Mouse (Mus musculus) hindbrain, embryonic 13.5 days (tissue): ENCODE measurements at regions not wholly inside any gene's neighbourhood (a gene's known extent, or its start where the extent isn't known, plus 50 kb on each side); places are given as distances from the start of the nearest gene placed in this dataset.

Experiments
- ATAC-seq: fragments of 200-750 bp; cut with Nextera tagmentation; 2 replicates; pipeline ENCODE4 v1.8.0; 2017; ENCODE audit warnings: moderate TSS enrichment; ENCODE audit not compliant: low FRiP score
- H3K27ac ChIP-seq: fragments of 300-500 bp; sonication (generic); 2 replicates; pipeline ENCODE4 v1.5.1; 2015; ENCODE audit warnings: inconsistent platforms, mild to moderate bottlenecking, moderate library complexity
- H3K27me3 ChIP-seq: fragments of 300-500 bp; sonication (generic); 2 replicates; pipeline ENCODE4 v1.6.1; 2015; ENCODE audit warnings: mild to moderate bottlenecking, inconsistent platforms
- H3K36me3 ChIP-seq: fragments of 300-500 bp; sonication (generic); 2 replicates; pipeline ENCODE4 v1.6.1; 2015; ENCODE audit warnings: mild to moderate bottlenecking, inconsistent platforms
- H3K4me1 ChIP-seq: fragments of 300-500 bp; sonication (generic); replicated peaks from 2 replicates; pipeline ENCODE4 v1.6.1; 2015; ENCODE audit warnings: inconsistent platforms
- H3K4me2 ChIP-seq: fragments of 300-500 bp; sonication (generic); 2 replicates; pipeline ENCODE4 v1.6.1; 2015; ENCODE audit warnings: inconsistent platforms, mild to moderate bottlenecking, moderate library complexity
- H3K4me3 ChIP-seq: fragments of 300-500 bp; sonication (generic); 2 replicates; pipeline ENCODE4 v1.5.1; 2015; ENCODE audit warnings: mild to moderate bottlenecking, inconsistent platforms
- H3K9ac ChIP-seq: fragments of 300-500 bp; sonication (generic); 2 replicates; pipeline ENCODE4 v1.6.1; 2015; ENCODE audit warnings: mild to moderate bottlenecking, inconsistent platforms
- H3K9me3 ChIP-seq: fragments of 300-500 bp; sonication (generic); 2 replicates; pipeline ENCODE4 v1.6.1; 2016; ENCODE audit warnings: inconsistent platforms
- WGBS: fragments of 180-500 bp; shearing (Covaris S2); methylation state at CpG from one replicate; pipeline ENCODE4 v1.1.7; 2015; 5-methylcytosine and 5-hydroxymethylcytosine counted together

- H3K27ac ChIP-seq: no peak overlapping the region
- H3K9me3 ChIP-seq: no peaks in the 10 kb centered on the region
- H3K4me2 ChIP-seq: no peak overlapping the region
- H3K4me3 ChIP-seq: no peak overlapping the region
- H3K9ac ChIP-seq: no peak overlapping the region
- H3K4me1 ChIP-seq: no peaks in the 10 kb centered on the region
- no peaks in the 10 kb centered on the region for H3K27me3 ChIP-seq
- WGBS: 85% methylated on average over 4 of the region's 4 CpGs
- no peaks in the 10 kb centered on the region for H3K36me3 ChIP-seq
- no peak for ATAC-seq
These were observed 207.3 kb downstream of the Arl4a start for GRCm38 (mm10) chr12:39830530-39830929.

GRCm38 (mm10) chr12:39822671-39823070 is 215.2 kb downstream of the Arl4a start:
- Histone ChIP-seq H3K9ac (no peak overlapping the region), H3K27me3 (no peaks in the 10 kb centered on the region), H3K27ac (no peak overlapping the region), H3K4me1 (no peaks in the 10 kb centered on the region), H3K4me3 (no peak overlapping the region), H3K9me3 (no peaks in the 10 kb centered on the region), H3K36me3 (no peaks in the 10 kb centered on the region), H3K4me2 (no peak overlapping the region)
- 78% methylated on average over 3 of the region's 3 CpGs for WGBS
- ATAC-seq: no peak

- Histone ChIP-seq H3K9ac (no peak overlapping the region), H3K4me1 (peaks cover 15% of the 10 kb centered on the region), H3K27ac (no peak overlapping the region), H3K36me3 (no peaks in the 10 kb centered on the region), H3K27me3 (no peaks in the 10 kb centered on the region), H3K4me2 (no peak overlapping the region), H3K4me3 (no peak overlapping the region), H3K9me3 (no peaks in the 10 kb centered on the region)
- WGBS: 49% methylated on average over 4 of the region's 4 CpGs
- no peak for ATAC-seq
These were observed 236.3 kb downstream of the Arl4a start for GRCm38 (mm10) chr12:39801536-39801935.

GRCm38 (mm10) chr12:39797843-39798242 is 240.0 kb downstream of the Arl4a start:
- H3K4me2 ChIP-seq: no peak overlapping the region
- no peaks in the 10 kb centered on the region for H3K36me3 ChIP-seq
- no peak overlapping the region for H3K27ac ChIP-seq
- no peak overlapping the region for H3K4me3 ChIP-seq
- no peak overlapping the region for H3K9ac ChIP-seq
- no peaks in the 10 kb centered on the region for H3K27me3 ChIP-seq
- ATAC-seq: no peak
- WGBS: 92% methylated on average over 2 of the region's 2 CpGs
- no peaks in the 10 kb centered on the region for H3K9me3 ChIP-seq
- peaks cover 20% of the 10 kb centered on the region for H3K4me1 ChIP-seq

DNA sequence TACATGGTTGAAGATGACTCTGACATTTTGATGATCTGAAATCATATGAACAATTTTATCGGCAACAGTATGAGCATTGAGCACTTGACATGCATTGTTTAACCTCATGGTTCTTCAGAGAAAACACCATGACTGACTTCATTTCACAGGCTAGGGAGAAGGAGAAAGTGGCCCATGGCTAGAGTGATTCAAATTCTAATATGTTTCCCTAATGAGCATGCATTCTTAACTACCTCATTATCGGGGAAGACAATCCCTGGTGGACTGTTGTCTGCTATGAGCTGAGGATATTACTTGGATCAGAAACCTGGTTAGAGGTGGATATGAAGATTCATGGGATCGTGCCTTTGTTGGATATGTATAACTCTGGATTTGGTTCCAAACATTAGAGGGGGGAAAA is 240.9 kb downstream of the Arl4a start:
- H3K9ac ChIP-seq: no peak overlapping the region
- no peaks in the 10 kb centered on the region for H3K27me3 ChIP-seq
- peaks cover 20% of the 10 kb centered on the region for H3K4me1 ChIP-seq
- H3K9me3 ChIP-seq: no peaks in the 10 kb centered on the region
- no peak overlapping the region for H3K4me3 ChIP-seq
- WGBS: 53% methylated on average over 3 of the region's 3 CpGs
- H3K27ac ChIP-seq: no peak overlapping the region
- no peaks in the 10 kb centered on the region for H3K36me3 ChIP-seq
- H3K4me2 ChIP-seq: no peak overlapping the region
- peak; percentile 57 for ATAC-seq

DNA sequence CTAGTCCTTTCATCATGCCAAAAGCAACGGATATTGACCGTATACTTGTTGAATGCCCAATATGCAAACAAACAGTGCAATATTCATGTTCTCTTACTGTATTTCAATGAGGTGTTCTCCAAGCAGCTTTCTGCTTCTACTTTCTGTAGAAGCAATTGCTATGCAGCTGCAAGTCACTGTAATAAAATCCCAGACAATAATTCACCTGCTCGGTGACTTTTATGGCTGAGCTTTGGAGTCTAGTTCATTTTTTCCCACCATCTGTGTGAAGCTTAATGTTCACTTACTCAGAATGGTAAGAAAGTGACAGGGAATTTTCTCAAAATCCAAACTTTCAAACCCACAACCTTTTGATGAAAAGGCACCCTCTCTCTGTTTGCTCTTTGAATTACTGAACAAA is 252.8 kb downstream of the Arl4a start:
- H3K27me3 ChIP-seq: no peaks in the 10 kb centered on the region
- 81% methylated on average over 3 of the region's 3 CpGs for WGBS
- H3K4me2 ChIP-seq: no peak overlapping the region
- H3K27ac ChIP-seq: no peak overlapping the region
- H3K4me1 ChIP-seq: 0 out of 2 replicates have a peak, but pooled peaks cover 3% of the 10 kb centered on the region
- no peak overlapping the region for H3K9ac ChIP-seq
- H3K9me3 ChIP-seq: no peaks in the 10 kb centered on the region
- no peak overlapping the region for H3K4me3 ChIP-seq
- no peaks in the 10 kb centered on the region for H3K36me3 ChIP-seq
- ATAC-seq: no peak

DNA sequence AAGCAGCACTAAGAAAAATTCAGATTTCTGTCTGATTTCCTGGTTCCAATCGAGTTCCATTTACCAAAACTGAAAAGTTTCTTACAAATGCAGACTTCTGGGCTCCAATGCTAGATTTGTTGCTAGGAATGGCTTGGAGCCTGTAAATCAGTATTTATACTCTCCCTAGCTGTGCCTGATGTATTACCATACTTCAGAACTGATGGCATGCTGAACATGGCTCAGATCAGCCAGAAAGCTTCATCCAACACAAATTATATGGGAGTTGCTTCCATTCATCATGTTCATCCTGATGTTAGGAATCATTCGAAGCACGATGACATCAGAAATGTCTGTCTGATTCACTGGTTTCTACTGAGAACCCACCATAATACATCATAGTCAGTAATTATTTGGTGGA is 253.3 kb downstream of the Arl4a start:
- Histone ChIP-seq H3K27ac (no peak overlapping the region), H3K36me3 (no peaks in the 10 kb centered on the region), H3K9me3 (no peaks in the 10 kb centered on the region), H3K4me1 (0 out of 2 replicates have a peak, but pooled peaks cover 3% of the 10 kb centered on the region), H3K4me2 (no peak overlapping the region), H3K4me3 (no peak overlapping the region), H3K9ac (no peak overlapping the region), H3K27me3 (no peaks in the 10 kb centered on the region)
- ATAC-seq: no peak
- WGBS: 86% methylated on average over 3 of the region's 3 CpGs

- no peaks in the 10 kb centered on the region for H3K36me3 ChIP-seq
- H3K9me3 ChIP-seq: no peaks in the 10 kb centered on the region
- H3K4me2 ChIP-seq: no peak overlapping the region
- 93% methylated on average over 3 of the region's 3 CpGs for WGBS
- no peaks in the 10 kb centered on the region for H3K27me3 ChIP-seq
- H3K4me1 ChIP-seq: 0 out of 2 replicates have a peak, but pooled peaks cover 3% of the 10 kb centered on the region
- H3K4me3 ChIP-seq: no peak overlapping the region
- no peak for ATAC-seq
- H3K9ac ChIP-seq: no peak overlapping the region
- no peak overlapping the region for H3K27ac ChIP-seq
These were observed 261.7 kb downstream of the Arl4a start for GRCm38 (mm10) chr12:39776173-39776572.

GRCm38 (mm10) chr12:39766988-39767387 is 270.8 kb downstream of the Arl4a start:
- 82% methylated on average over 11 of the region's 11 CpGs for WGBS
- Histone ChIP-seq H3K27me3 (no peaks in the 10 kb centered on the region), H3K36me3 (no peaks in the 10 kb centered on the region), H3K4me1 (no peaks in the 10 kb centered on the region), H3K9me3 (no peaks in the 10 kb centered on the region), H3K4me3 (no peak overlapping the region), H3K9ac (no peak overlapping the region), H3K27ac (no peak overlapping the region), H3K4me2 (no peak overlapping the region)
- no peak for ATAC-seq

GRCm38 (mm10) chr12:39763529-39763928 is 274.3 kb downstream of the Arl4a start:
- no peak for ATAC-seq
- H3K9me3 ChIP-seq: no peaks in the 10 kb centered on the region
- no peaks in the 10 kb centered on the region for H3K27me3 ChIP-seq
- H3K36me3 ChIP-seq: no peaks in the 10 kb centered on the region
- WGBS: 85% methylated on average over 3 of the region's 3 CpGs
- H3K4me1 ChIP-seq: no peaks in the 10 kb centered on the region
- H3K4me3 ChIP-seq: no peak overlapping the region
- H3K27ac ChIP-seq: no peak overlapping the region
- H3K4me2 ChIP-seq: no peak overlapping the region
- H3K9ac ChIP-seq: no peak overlapping the region

GRCm38 (mm10) chr12:39761946-39762345 is 275.9 kb downstream of the Arl4a start:
- H3K4me1 ChIP-seq: no peaks in the 10 kb centered on the region
- H3K9ac ChIP-seq: no peak overlapping the region
- H3K9me3 ChIP-seq: no peaks in the 10 kb centered on the region
- WGBS: 73% methylated on average over 5 of the region's 5 CpGs
- ATAC-seq: no peak
- H3K4me2 ChIP-seq: no peak overlapping the region
- H3K27ac ChIP-seq: no peak overlapping the region
- no peaks in the 10 kb centered on the region for H3K27me3 ChIP-seq
- no peak overlapping the region for H3K4me3 ChIP-seq
- no peaks in the 10 kb centered on the region for H3K36me3 ChIP-seq

DNA sequence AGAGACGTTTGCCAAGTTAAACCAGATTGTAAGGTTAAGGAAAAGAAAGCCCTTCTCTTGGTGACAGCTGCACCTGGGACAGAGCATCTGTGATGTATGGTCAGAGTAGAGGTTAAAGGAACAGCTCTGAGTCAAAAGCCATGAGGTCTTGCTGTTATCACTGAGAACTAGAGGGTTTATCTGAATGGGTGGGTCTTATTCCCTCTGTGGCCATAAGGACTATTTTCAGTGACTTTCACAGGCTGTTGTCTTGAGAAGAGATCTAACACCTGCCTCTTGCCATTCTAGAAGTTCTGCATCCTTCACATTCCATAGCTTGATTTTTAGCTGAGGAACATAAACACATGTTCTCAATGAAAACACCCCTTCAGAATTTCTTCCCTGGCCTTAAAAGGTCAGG is 276.5 kb downstream of the Arl4a start:
- 55% methylated on average over 1 of the region's 1 CpGs for WGBS
- no peak overlapping the region for H3K4me3 ChIP-seq
- H3K4me2 ChIP-seq: no peak overlapping the region
- no peak overlapping the region for H3K27ac ChIP-seq
- H3K27me3 ChIP-seq: no peaks in the 10 kb centered on the region
- H3K4me1 ChIP-seq: no peaks in the 10 kb centered on the region
- no peak for ATAC-seq
- no peaks in the 10 kb centered on the region for H3K36me3 ChIP-seq
- H3K9me3 ChIP-seq: no peaks in the 10 kb centered on the region
- H3K9ac ChIP-seq: no peak overlapping the region

GRCm38 (mm10) chr12:39757975-39758374 is 279.9 kb downstream of the Arl4a start:
- H3K27me3 ChIP-seq: no peaks in the 10 kb centered on the region
- H3K27ac ChIP-seq: no peak overlapping the region
- ATAC-seq: no peak

DNA sequence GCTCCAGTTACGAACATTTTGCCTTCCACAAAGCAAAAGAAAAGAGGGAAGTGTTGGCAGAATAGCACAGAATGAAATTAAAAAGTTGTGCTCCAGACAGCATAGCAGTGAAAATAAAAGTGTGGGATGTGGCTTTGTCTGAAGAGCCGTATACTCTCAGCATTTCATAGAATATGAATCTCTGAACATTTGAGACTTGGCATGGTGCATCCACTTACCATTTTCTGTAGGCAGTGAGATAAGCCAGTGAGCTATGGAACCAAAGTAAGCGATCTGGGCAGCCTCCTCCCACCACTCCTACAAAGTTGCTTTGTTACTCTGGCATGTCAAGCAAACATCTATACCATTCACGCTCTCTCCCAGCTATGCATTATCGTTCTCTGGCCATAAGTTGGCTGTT is 286.0 kb downstream of the Arl4a start:
- H3K27ac ChIP-seq: no peak overlapping the region
- ATAC-seq: no peak
- no peak overlapping the region for H3K4me3 ChIP-seq
- H3K27me3 ChIP-seq: no peaks in the 10 kb centered on the region
- H3K36me3 ChIP-seq: no peaks in the 10 kb centered on the region
- no peaks in the 10 kb centered on the region for H3K4me1 ChIP-seq
- H3K4me2 ChIP-seq: no peak overlapping the region
- H3K9ac ChIP-seq: no peak overlapping the region
- WGBS: 91% methylated on average over 5 of the region's 5 CpGs
- H3K9me3 ChIP-seq: no peaks in the 10 kb centered on the region

More at GRCm38 (mm10) chr12:39757975-39758374, 279.9 kb downstream of the Arl4a start:
- no peak overlapping the region for H3K9ac ChIP-seq
- no peaks in the 10 kb centered on the region for H3K9me3 ChIP-seq
- no peaks in the 10 kb centered on the region for H3K36me3 ChIP-seq
- no peak overlapping the region for H3K4me2 ChIP-seq
- H3K4me1 ChIP-seq: no peaks in the 10 kb centered on the region
- no peak overlapping the region for H3K4me3 ChIP-seq
